Mouse (Mus musculus) small intestine, adult 2 months (tissue): ENCODE measurements around the gene Galnt16. TPM values are rescaled to one million over a fixed set of nuclear protein-coding genes. Genes with fewer than 3 reads are reported as not detected.

Experiments
- H3K27ac ChIP-seq: fragments of 200-500 bp; 2 replicates; pipeline ENCODE4 v1.5.1; 2012; ENCODE audit warnings: low read depth, low read length, control low read depth, inconsistent platforms; ENCODE audit not compliant: insufficient read depth
- H3K27me3 ChIP-seq: fragments of 200-500 bp; 2 replicates; pipeline ENCODE4 v1.6.1; 2012; ENCODE audit warnings: mild to moderate bottlenecking, moderate library complexity, low read length, inconsistent platforms; ENCODE audit not compliant: control insufficient read depth, insufficient read depth
- H3K36me3 ChIP-seq: fragments of 200-500 bp; 2 replicates; pipeline ENCODE4 v1.6.1; 2012; ENCODE audit warnings: mild to moderate bottlenecking, low read length, control low read depth, inconsistent platforms; ENCODE audit not compliant: control insufficient read depth, insufficient read depth
- H3K4me1 ChIP-seq: fragments of 200-500 bp; 2 replicates; pipeline ENCODE4 v1.6.1; 2012; ENCODE audit warnings: low read length, inconsistent platforms, mixed read lengths; ENCODE audit not compliant: control insufficient read depth, insufficient read depth, insufficient read length
- H3K4me3 ChIP-seq: fragments of 200-500 bp; 2 replicates; pipeline ENCODE4 v1.5.1; 2012; ENCODE audit warnings: low read depth, mild to moderate bottlenecking, control low read depth, inconsistent platforms, low read length, moderate library complexity
- CTCF ChIP-seq: fragments of 200-500 bp; IDR thresholded peaks from 2 replicates; pipeline ENCODE4 v1.5.1; 2012; ENCODE audit warnings: low read depth, mild to moderate bottlenecking, control low read depth, inconsistent platforms, low read length, moderate library complexity, mixed read lengths; ENCODE audit not compliant: insufficient replicate concordance, insufficient read length; ENCODE audit errors: extremely low read depth
- POLR2A ChIP-seq: fragments of 200-500 bp; IDR thresholded peaks from 2 replicates; pipeline ENCODE4 v1.6.1; 2012; ENCODE audit warnings: low read depth, mild to moderate bottlenecking, control low read depth, inconsistent platforms, low read length, moderate library complexity
- WGBS: fragments of 180-500 bp; shearing (Covaris S2); methylation state at CpG from one replicate; pipeline ENCODE4 v1.1.7; 2018; 5-methylcytosine and 5-hydroxymethylcytosine counted together
- polyA plus RNA-seq: library from polyadenylated mRNA; depleted of rRNA; stranded (reverse); fragments of >200 nt; gene quantifications from 2 replicates; pipeline ENCODE4 v1.2.3, GENCODE M21; 2012; rRNA removed

Gene Galnt16
- polyA plus RNA-seq = 0.53 and 0.62 TPM in 2 replicates

DNA sequence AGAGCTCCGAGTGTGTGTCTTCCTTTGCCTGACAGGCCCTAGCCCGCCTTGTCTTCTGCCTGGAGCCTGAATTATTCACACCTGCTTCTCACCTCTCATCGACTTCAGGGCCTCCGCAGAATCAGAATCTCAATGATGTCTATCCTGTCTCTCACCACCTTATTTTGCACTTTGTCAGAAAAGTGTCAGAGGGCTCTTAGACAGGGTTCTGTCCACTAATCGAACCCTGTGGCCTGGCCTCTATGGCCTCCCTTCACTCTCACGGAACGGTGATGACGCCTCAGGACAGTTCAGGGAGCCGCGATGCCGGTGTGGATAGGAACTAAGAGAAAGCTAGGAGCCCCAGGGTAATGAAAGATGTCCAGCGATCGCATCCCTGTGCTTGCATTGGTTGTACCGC is at the start of gene Galnt16:
Gene Galnt16, plus strand, starts transcription at position 301 of the 400 bp plus-strand sequence.
- Histone ChIP-seq H3K27ac (no peak within 1 kb of the TSS), H3K4me3 (peak within 1 kb of the TSS; percentile 51), H3K27me3 (peaks cover 31% of the 10 kb centered on the region), H3K36me3 (no peaks in the 10 kb centered on the region), H3K4me1 (no peaks in the 10 kb centered on the region; the same call in 1 of the 2 replicates)
- 14% methylated on average over 14 of the region's 14 CpGs for WGBS
- TF ChIP-seq CTCF (no peak), POLR2A (no peak)

DNA sequence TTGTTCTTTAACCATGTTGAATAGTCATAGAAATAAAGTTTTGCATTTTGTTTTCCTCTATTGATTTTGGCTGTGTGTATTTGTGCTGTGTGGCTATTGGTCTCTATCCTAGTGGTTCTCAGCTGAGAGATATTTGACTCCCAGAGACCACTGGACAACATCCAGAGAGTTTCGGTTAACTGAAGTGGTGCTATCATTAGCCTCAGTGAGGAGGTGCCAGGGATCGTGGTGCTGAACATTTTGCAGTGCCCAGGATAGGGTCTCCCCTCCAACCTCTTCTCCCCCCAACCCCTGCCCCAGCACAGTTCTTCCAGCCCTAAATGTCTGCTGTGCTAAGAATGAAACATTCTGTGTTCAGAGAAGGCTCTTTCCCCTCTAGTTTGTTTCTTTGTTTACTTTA is 47.9 kb upstream of the Galnt16 start:
- no peaks in the 10 kb centered on the region for H3K4me1 ChIP-seq
- WGBS = 78% methylated on average over 2 of the region's 2 CpGs

DNA sequence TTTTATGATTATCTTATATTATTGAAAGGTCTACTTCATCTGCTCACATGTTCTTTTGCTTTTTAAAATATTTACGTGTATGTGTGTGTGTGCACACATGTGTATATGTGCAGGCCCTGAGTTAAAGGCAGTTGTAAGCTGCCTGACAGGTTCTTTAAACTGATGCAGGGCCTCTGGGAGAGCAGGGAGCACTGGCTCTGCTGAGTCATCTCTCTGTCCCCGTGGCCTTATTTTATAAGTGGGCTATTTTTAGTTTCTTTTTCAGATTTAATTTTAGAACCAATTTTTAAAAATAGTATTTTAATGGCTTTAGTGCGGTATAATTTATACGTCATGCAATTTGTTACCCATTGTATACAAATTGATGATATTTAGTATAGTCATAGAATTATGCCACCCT is 46.2 kb upstream of the Galnt16 start:
- 63% methylated on average over 4 of the region's 4 CpGs for WGBS
- H3K4me1 ChIP-seq = no peaks in the 10 kb centered on the region
- TF ChIP-seq POLR2A (no peak), CTCF (no peak)
- no peak overlapping the region for H3K4me3 ChIP-seq
- no peak overlapping the region for H3K27ac ChIP-seq
- no peaks in the 10 kb centered on the region for H3K27me3 ChIP-seq
- 0 out of 2 replicates have a peak, but pooled peaks cover 1% of the 10 kb centered on the region for H3K36me3 ChIP-seq

More for the DNA sequence above, 47.9 kb upstream of the Galnt16 start:
- Histone ChIP-seq H3K27me3 (no peaks in the 10 kb centered on the region), H3K4me3 (no peak overlapping the region), H3K36me3 (no peaks in the 10 kb centered on the region), H3K27ac (no peak overlapping the region)
- no peak for TF ChIP-seq CTCF
- no peak for TF ChIP-seq POLR2A

DNA sequence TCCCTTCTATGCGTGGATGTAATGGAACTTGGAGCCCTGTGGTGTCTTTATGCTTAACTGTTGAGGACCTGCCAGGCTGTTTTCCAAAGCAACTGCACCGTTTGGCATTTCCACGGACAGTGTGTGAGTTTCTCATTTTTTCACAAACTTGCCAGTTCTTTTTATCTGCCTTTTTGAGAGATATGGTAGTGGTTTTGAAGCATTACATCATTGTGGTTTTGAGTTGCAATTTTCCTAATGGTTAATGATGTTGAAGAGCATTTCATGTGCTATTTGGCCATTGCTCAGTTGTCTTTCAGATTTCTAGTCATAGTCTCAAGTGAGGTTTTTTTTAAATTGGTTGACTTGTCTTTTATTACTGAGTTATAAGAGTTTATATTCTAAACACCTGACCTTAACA is 44.3 kb upstream of the Galnt16 start:
- 85% methylated on average over 3 of the region's 3 CpGs for WGBS
- Histone ChIP-seq H3K4me3 (no peak overlapping the region), H3K27ac (no peak overlapping the region), H3K36me3 (peaks cover 1% of the 10 kb centered on the region; the same call in 1 of the 2 replicates), H3K27me3 (no peaks in the 10 kb centered on the region), H3K4me1 (no peaks in the 10 kb centered on the region)
- TF ChIP-seq CTCF (no peak), POLR2A (no peak)

DNA sequence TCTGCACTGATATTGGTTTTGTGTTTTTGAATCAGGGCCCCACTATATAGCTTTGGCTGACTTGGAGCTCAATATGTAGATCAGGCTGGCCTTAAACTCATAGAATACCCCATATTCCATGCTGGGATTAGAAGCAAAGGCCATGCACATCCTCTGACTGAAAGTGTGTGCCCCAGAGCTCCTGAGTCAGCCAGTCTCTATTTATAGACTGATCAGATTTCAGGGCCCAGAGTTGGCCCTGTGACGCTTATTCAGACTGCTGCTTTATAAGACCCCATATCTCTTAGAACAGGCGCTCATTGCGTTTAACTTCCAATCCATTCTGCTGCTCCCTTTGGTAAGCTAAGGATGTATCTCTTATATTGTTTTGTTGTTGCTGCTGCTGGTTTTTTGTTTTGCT is 38.1 kb upstream of the Galnt16 start:
- Histone ChIP-seq H3K4me1 (no peaks in the 10 kb centered on the region), H3K36me3 (peaks cover 14% of the 10 kb centered on the region), H3K4me3 (no peak overlapping the region), H3K27ac (no peak overlapping the region), H3K27me3 (no peaks in the 10 kb centered on the region)
- TF ChIP-seq POLR2A = no peak
- TF ChIP-seq CTCF = no peak
- WGBS = 96% methylated on average over 3 of the region's 3 CpGs

DNA sequence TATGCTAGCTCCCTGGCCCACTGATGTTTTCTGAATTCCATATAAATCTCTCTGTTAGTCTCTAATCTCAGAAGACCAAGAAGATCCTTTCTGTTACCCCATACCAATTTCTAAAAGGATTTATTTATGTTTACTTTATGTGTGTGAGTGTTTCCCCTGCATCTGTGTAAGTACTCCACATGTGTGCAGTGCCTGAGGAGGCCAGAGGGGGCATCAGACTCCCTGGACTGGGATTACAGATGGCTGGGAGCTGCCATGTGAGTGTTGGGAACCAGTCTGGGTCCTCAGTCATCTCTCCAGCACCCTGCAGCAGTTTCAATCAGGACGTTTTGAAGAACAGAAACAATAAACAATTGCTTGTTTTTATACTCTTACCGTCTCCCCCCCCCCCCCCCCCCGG is 34.7 kb upstream of the Galnt16 start:
- Histone ChIP-seq H3K4me3 (no peak overlapping the region), H3K27me3 (no peaks in the 10 kb centered on the region), H3K36me3 (peaks cover 18% of the 10 kb centered on the region), H3K27ac (no peak overlapping the region), H3K4me1 (no peaks in the 10 kb centered on the region)
- no peak for TF ChIP-seq POLR2A
- no peak for TF ChIP-seq CTCF
- 61% methylated on average over 3 of the region's 3 CpGs for WGBS

DNA sequence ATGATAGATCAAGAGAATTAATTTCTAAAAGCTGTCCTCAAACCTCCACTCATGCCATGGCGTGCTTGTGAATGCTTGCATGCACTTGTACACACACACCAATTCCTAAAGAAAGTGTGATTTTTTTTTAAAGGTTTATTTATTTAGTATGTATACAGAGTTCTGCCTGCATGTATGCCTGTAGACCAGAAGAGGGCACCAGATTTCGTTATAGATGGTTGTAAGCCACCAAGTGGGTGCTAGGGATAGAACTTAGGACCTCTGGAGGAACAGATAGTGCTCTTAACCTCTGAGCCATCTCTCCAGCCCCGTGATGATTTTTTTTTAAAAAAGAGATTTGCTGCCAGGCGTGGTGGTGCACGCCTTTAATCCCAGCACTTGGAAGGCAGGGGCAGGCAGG is 24.8 kb upstream of the Galnt16 start:
- H3K27ac ChIP-seq = no peak overlapping the region
- peaks cover 33% of the 10 kb centered on the region for H3K36me3 ChIP-seq
- H3K4me1 ChIP-seq = no peaks in the 10 kb centered on the region
- no peak for TF ChIP-seq POLR2A
- TF ChIP-seq CTCF = no peak
- WGBS = 95% methylated on average over 5 of the region's 5 CpGs
- no peak overlapping the region for H3K4me3 ChIP-seq
- H3K27me3 ChIP-seq = no peaks in the 10 kb centered on the region

DNA sequence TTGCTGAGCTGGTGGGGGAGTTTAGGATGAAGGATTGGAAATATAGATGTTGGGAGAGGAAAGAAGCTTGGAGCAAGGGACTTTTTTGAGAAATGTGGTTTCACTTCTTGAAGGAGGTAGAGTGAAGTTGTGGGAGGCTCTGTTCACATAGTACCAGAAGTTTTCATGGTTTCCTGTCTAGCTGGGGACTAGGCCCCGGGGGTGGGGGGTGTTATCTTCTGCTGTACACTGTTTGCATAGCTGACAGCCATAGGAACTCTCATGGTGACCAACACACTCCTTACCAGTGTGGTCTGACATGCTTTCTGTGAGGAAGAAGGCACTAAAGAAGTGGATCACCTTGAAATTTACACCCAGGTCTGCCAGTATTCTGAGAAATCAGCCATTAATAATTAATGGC is 22.4 kb upstream of the Galnt16 start:
- TF ChIP-seq POLR2A = no peak
- TF ChIP-seq CTCF = no peak
- 48% methylated on average over 1 of the region's 1 CpGs for WGBS
- peaks cover 21% of the 10 kb centered on the region for H3K36me3 ChIP-seq
- no peaks in the 10 kb centered on the region for H3K27me3 ChIP-seq
- no peak overlapping the region for H3K27ac ChIP-seq
- H3K4me1 ChIP-seq = no peaks in the 10 kb centered on the region
- H3K4me3 ChIP-seq = no peak overlapping the region

DNA sequence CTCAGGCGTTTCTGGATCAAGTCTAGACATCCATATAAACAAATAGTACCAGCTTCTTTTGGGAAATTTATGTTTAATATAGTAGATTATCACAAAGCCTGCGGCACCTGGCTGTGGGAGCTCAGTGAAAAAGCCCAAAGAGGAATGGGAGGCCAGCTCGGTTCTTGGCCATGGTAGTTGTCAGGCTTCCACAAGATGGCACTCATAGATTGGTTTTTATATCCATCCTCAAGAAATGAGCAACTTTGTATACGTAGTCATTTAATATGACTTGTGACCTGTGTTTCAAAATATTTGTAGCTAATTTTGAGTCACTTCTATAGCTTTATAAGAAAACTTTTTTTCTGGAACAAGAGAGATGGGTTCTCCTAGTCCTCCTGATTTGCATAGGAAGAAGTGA is 19.7 kb upstream of the Galnt16 start:
- Histone ChIP-seq H3K27ac (no peak overlapping the region), H3K36me3 (peaks cover 3% of the 10 kb centered on the region), H3K27me3 (no peaks in the 10 kb centered on the region), H3K4me1 (no peaks in the 10 kb centered on the region), H3K4me3 (no peak overlapping the region)
- WGBS = 67% methylated on average over 4 of the region's 4 CpGs
- TF ChIP-seq POLR2A (no peak), CTCF (peak; percentile 10; the same call in 1 of the 2 replicates)
